Mouse (Mus musculus) CD4-positive, CD25-positive, alpha-beta regulatory T cell, adult 2 months (primary cell): ENCODE results near the gene Gm20388.

Source experiments
- DNase-seq: peaks from one replicate; pipeline ENCODE4 v3.0.0-alpha.2; 2012; ENCODE audit warnings: low read depth, low spot score

Gm20388 gene

DNA sequence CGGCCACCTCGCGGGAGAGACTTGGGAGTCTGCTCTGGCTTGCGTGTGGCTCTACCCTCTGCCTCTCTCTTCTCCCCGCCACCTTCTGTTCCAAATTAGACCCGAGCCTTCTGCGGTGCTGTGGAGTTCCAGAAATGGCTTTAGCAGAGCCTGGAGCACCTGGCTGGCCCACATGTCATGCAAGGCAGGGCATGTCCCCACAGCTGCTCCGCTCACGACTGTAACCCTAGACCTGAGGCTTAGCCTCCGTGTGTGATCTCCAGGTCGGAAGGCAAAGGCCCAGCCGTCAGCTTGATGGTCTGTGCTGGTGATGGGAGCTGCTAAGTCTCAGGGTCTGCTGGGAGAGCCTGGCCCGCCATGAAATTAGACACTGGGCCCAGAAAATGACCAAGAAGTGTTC lies 348.6 kb downstream of the Gm20388 start:
- DNase-seq = no peak

- no peak for DNase-seq
These were observed 350.0 kb downstream of the Gm20388 start for GRCm38 (mm10) chr8:120260677-120261076.

DNA sequence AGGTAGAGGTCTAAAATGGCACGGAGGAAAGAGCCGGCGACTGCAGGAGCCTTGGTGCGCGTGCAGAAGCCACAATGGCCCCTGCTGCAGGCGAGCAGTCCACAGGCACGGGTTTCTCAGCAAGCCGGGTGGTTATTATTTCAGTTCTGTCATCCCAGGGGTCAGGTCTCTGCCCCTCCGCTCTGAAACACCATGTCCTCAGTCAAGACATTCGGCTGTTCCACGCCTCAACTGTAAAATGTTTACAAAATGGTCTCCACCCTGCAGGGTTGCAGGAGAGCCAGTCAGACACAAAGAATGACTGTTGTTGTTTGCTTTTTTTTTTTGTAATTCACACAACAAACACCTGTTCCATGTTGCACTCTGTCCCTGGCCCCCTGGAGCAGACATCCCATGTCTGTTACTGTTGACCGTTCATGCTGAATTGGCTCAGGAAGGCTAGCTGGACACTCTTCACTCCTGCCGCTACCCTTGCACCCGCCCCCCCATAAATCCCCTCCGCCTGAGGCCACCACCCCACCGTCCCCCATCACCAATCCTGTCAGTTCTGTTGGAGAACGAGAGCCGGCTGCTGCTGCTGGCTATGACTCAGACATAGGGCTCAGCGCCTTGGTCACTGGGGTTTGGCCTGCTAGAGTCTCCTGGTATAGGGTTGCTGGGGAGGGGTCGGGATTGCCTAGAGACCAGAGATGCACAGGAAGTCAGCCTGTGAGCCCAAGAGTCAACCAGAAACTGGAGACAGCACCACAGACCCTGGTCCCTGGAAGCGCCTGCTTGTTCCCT lies 350.9 kb downstream of the Gm20388 start:
- no peak for DNase-seq

DNA sequence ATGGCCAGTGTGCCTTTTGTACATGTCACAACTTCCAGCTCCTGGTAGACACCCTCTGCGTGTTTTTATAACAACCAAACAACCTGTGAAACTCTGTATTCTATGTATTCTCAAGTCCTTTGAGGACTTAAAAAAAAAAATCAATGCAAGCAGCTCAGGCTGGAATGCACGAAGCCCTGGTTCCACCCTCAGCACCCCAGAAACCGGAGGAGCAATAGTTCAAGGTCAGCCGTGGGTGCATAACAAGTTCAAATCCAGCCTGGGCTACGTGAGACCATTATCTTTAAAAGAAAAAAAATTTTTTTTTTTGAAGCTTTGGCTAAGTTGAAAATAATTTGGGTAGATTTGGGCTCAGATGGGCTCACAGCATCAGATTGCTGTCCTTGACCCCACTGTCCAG lies 353.2 kb downstream of the Gm20388 start:
- no peak for DNase-seq

DNA sequence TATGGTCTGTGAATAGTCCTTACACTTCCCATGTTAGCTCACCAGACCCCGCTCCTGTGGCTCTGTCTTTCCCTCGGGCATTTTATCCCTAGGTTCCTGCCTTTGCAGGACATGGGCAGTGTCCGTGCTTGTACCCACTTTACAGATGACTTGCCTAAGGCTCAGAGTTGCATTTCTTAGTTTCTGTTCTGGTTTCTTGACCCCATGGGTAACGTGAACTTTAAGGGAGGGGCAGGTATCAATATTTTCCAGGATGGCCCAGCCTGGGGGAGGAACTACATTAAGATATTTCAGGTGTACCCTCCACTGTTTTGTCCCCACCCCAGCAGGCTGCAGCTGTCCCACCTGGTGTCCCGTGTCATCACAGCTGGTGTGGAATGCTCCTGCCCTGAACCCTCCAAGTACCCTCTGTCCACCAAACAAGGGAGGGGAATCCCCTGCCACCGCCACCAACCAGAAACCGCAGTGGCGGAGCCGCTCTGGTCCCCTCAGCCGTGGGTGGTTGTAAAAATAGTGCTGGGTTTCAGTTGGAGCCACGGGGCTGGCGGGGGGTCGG lies 353.8 kb downstream of the Gm20388 start:
- DNase-seq = no peak

- DNase-seq = no peak
These were observed 354.4 kb downstream of the Gm20388 start for GRCm38 (mm10) chr8:120264944-120265453.

DNA sequence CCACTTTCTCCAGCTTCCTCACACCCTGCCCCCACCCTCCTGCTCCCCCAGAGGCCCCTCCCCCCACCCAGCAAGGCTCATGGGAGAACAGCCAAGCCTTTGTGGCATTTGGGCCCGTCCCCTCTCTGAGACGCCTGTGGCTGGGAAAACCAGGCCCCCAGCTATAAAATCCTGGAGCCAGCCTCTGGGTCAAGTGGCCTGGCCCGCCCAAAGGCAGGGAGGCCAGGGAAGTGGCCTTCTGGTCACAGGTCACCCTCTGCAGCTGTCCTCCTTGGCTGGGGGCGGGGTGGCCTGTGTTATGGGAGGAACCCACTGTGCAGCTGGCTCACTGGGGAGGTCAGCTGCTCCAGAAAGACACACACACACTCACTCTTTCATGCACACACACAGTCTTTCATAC lies 354.8 kb downstream of the Gm20388 start:
- DNase-seq = no peak

- DNase-seq = no peak
These were observed 357.9 kb downstream of the Gm20388 start for GRCm38 (mm10) chr8:120268541-120268980.

DNA sequence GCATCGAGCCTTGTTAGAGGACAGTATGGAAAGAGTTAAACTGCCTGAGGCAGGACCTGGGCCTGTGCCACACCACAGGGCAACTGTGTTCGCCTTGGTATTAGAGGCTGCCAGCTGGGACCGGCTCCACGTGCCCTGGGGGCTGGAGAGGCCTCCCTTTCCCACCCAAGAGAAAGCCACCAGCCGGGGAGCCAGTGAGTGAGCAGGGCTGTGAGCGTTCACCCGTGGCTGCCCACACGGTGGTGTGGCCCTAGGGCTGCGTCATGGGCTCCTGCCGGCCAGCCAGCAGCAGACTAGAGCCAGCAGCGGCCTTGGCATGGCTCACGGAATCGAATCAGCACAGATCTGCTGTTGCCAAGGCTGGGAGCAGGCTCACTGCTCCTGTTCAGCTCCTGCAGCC lies 359.8 kb downstream of the Gm20388 start:
- DNase-seq = no peak

DNA sequence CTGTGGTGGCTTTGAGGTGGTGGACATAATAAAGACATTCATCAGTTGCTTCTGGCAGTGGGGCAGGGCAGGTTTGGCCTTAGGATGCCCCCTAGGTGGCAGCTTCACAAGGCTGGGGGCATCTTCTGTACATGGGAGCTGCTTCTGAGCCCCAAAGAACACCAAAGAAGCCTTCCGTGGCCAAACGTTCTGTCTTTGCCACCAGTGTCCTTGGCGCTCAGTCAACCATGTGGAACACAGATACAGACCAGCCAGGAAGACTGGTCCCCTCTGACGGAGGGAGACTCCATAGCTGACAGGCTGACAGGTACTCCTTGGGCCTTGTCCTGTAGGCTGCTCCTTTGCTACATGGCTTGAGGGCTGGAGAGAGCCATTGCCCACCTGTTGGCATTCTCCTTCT lies 362.8 kb downstream of the Gm20388 start:
- no peak for DNase-seq

- peak; percentile 83 for DNase-seq
These were observed 365.6 kb downstream of the Gm20388 start for GRCm38 (mm10) chr8:120276051-120276890.

- DNase-seq = peak; percentile 41
These were observed 366.3 kb downstream of the Gm20388 start for GRCm38 (mm10) chr8:120276891-120277426.

- DNase-seq = no peak
These were observed 367.4 kb downstream of the Gm20388 start for GRCm38 (mm10) chr8:120278009-120278408.

DNA sequence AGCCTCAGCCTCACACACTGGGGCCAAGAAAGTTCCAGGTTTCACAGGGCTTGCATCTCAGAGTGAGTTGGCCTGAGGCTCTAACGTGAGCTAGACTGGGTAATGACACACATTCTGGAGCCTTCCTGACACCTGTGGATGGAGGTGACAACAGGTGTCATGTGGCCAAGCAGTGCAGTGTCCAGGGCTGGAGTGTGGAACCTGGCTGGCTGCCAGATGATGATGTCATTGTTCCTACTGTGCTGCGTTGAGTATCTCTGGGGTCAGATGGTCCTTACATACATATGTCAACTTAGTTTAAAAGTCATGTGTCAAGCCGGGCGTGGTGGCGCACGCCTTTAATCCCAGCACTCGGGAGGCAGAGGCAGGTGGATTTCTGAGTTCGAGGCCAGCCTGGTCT lies 368.8 kb downstream of the Gm20388 start:
- DNase-seq = no peak

- peak; percentile 72 for DNase-seq
These were observed 370.8 kb downstream of the Gm20388 start for GRCm38 (mm10) chr8:120281487-120281886.

GRCm38 (mm10) chr8:120282465-120282864 lies 371.8 kb downstream of the Gm20388 start:
- no peak for DNase-seq

DNA sequence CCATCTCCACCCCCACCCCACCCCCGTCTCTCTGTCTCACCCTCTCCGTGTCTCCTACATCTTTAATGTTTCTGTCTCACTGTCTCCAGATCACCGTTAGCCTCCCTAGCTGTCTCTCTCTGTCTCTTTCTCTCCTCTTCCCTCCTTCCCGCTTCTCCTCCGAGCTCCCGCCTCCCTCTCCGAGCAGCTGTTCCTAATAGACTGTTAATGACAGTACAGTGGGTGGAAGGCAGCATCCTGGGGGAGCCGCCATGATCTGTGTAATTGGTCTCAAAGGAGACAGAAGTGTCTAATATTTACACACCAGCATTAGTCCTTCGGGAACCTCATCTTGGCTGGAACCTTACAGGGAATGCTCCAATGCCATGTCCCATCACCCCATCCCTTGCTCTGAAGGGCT lies 373.6 kb downstream of the Gm20388 start:
- DNase-seq = no peak

- no peak for DNase-seq
These were observed 374.4 kb downstream of the Gm20388 start for GRCm38 (mm10) chr8:120285033-120285432.

DNA sequence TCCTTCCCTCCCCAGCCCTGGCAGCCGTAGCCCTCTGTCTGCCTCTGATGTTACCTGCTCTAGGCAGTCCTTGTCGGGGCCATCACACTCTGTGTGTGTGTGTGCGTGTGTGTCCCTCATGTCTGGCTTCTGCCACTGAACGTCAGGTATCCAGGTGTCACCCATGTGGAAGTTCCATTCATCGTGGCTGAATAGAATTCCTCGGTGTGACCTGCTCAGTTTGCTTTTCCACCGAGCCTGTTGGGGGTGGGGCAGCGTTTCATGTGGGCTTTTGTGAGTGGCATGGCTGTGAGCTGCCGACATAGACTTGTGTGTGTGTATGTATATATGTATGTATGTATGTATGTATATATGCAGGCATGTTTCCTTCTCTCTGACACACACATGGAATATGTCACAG lies 375.2 kb downstream of the Gm20388 start:
- no peak for DNase-seq

DNA sequence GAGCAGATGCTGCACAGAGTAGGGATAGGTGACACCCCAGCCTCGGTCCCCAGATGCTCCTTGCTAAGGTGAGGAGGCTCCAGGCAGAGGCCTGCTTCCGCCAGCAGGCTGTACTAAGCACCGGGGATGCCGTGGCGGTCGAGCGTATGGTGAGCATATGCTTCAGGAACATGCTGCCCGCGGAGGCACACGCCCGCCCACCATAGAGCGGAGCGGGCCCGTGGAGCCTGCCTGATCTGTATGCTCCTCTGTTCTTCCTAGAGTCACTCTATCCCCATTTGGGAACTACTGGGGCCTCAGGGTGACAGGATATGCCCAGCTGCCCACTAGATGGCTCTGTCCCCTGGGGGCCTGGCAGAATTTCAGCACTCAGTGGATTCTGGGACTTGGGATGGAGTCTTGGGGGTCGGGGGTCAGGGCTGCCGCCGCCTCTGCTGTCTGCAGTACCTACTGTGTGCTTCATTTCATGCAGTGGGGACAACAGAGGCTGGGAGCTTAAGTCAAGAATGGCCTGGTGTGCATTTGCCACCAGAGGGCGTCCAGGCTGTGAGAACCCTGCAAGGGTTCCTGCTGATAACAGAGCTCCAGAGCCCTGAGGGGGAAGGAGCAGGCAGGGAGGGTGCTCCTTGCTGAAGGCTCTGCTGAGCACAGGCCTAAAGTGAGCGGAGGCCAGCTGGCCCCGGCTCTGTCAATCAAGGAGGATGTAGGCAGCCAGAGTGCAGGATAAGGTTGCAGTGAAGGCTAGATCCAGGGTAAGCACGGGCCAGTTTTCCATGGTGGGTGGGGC lies 377.7 kb downstream of the Gm20388 start:
- DNase-seq = peak; percentile 58

DNA sequence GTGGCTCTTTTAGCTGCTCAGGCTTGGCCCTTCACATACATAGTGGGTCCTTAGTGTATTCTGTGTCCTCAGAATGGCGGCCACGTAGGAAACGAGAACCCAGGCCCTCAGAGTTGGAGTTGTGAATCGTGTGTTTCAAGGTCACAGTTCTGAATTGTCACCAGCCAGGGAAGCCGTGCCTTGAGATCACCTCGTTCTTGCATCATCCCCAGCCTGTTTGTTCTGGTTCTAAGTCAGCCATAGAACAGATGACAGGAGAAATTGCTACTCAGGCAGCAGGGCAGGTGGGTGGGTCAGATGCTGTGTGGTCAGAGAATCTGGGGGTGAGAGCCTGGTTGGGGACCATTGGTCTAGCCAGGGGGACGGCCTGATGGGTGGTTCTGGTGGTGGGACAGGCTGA lies 378.6 kb downstream of the Gm20388 start:
- DNase-seq = no peak
